ENCODE assay signal across 20 mouse cellular contexts in the genomic region with DNA sequence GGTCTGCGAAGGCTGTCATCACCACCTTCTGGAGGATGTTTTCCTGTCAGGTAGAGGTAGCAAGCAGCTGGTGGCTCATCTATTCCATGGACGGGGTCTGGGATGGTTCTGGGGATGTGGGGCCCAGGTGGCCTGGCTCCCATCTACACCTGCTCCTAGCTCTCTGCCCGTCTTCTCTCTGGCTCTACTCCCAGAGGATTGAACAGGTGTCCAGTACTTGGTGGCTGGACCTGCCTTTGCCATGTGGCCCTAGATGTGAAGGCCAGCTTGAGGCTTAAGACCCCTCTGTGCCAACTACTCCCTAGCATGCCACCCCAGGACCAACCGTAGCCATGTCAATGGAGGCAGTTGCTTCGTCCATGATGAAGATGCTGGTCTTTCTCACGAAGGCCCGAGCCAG. TPM values are rescaled to one million over a fixed set of nuclear protein-coding genes. Genes with fewer than 3 reads are reported as not detected.
"Had no signal": no experiment of that assay in that cellular context is flagged by ENCODE, and none has a peak within 500 bp of the region (broad histone marks: within the 10 kb centered on the region; RNA-seq: fewer than 3 reads in every experiment).

No protein-coding gene starts in this region.

- ATAC-seq: liver, postnatal 0 days; lung, postnatal 0 days; midbrain, embryonic 13.5 days had no signal

- DNase-seq: kidney, adult 8-10 months; kidney, postnatal 10 days; kidney, postnatal 36 days; left cerebral cortex, postnatal 4 days; liver, postnatal 0 days; lung, embryonic 14.5 days; thymus, adult 18-20 months; thymus, postnatal 14 days; thymus, postnatal 4 days had no signal

- H3K4me2 ChIP-seq: kidney, embryonic 15.5 days; limb, embryonic 12.5 days; limb, embryonic 15.5 days; liver, embryonic 11.5 days; lung, embryonic 14.5 days; midbrain, embryonic 13.5 days had no signal

- H3K27ac ChIP-seq: kidney, embryonic 15.5 days; limb, embryonic 12.5 days; limb, embryonic 15.5 days; liver, embryonic 14.5 days; macrophage; midbrain, embryonic 10.5 days; midbrain, embryonic 13.5 days had no signal

- H3K4me3 ChIP-seq: kidney, embryonic 15.5 days; limb, embryonic 12.5 days; limb, embryonic 15.5 days; megakaryocyte, embryonic 14.5 days; midbrain, embryonic 10.5 days; midbrain, embryonic 13.5 days had no signal

- H3K36me3 ChIP-seq: kidney, embryonic 15.5 days; limb, embryonic 12.5 days; limb, embryonic 15.5 days; midbrain, embryonic 10.5 days; midbrain, embryonic 13.5 days had no signal

- H3K9ac ChIP-seq: kidney, embryonic 15.5 days; limb, embryonic 12.5 days; limb, embryonic 15.5 days; liver, embryonic 14.5 days; liver, postnatal 0 days; lung, embryonic 14.5 days; midbrain, embryonic 13.5 days had no signal

- H3K4me1 ChIP-seq: limb, embryonic 12.5 days had no signal

- H3K27me3 ChIP-seq: midbrain, embryonic 13.5 days had no signal

- H3K9me3 ChIP-seq: kidney, embryonic 15.5 days; limb, embryonic 12.5 days; limb, embryonic 15.5 days; midbrain, embryonic 10.5 days; midbrain, embryonic 13.5 days had no signal

RNA-seq across cellular contexts. Expression of a gene that starts 4.9 kb away (rescaled TPM):
- polyA plus RNA-seq: liver, embryonic 11.5 days; liver, postnatal 0 days; lung, embryonic 14.5 days; macrophage; spleen, adult 2 months had no signal
